Mouse (Mus musculus) embryonic facial prominence, embryonic 15.5 days (tissue): ENCODE data around the gene Syngr4. TPM values are rescaled to one million over a fixed set of nuclear protein-coding genes. Genes with fewer than 3 reads are reported as not detected.

Experiments
- polyA plus RNA-seq: library from polyadenylated mRNA; unstranded; fragments of >200 nt; fragmentation: Nextera tagmentation; extraction: Ambion mirVana; gene quantifications from 2 replicates; pipeline ENCODE4 v1.2.1, GENCODE M21; 2015

Syngr4 gene
- polyA plus RNA-seq, 1 experiment from 2014 or later = 0.40 TPM

Other genes with a start within 250 kb of the Syngr4 start
- 6.3 and 6.5 TPM in 2 replicates for gene Fut2, start 230.3 kb downstream of the Syngr4 start, polyA plus RNA-seq
- 10.8 and 11.7 TPM in 2 replicates for gene Ntn5, start 212.7 kb downstream of the Syngr4 start, polyA plus RNA-seq
- 9.6 and 11.1 TPM in 2 replicates for gene Sec1, start 202.3 kb downstream of the Syngr4 start, polyA plus RNA-seq
- gene Car11, start 196.9 kb downstream of the Syngr4 start, polyA plus RNA-seq = 17.2 and 17.7 TPM in 2 replicates
- gene Dbp, start 191.6 kb downstream of the Syngr4 start, polyA plus RNA-seq = 6.8 and 7.0 TPM in 2 replicates
- gene Rpl18, start 181.3 kb downstream of the Syngr4 start, polyA plus RNA-seq = 1,062 and 1,100 TPM in 2 replicates
- 38.4 and 43.4 TPM in 2 replicates for gene Sphk2, start 178.7 kb downstream of the Syngr4 start, polyA plus RNA-seq
- gene Fam83e, start 175.5 kb downstream of the Syngr4 start, polyA plus RNA-seq = 2.1 and 3.2 TPM in 2 replicates
- gene Spaca4, start 170.9 kb downstream of the Syngr4 start, polyA plus RNA-seq = 0.24 and 0.25 TPM in 2 replicates
- gene Lmtk3, start 113.0 kb downstream of the Syngr4 start, polyA plus RNA-seq = 1.9 TPM in 2 replicates
- gene Sult2b1, start 112.0 kb downstream of the Syngr4 start, polyA plus RNA-seq = 49.6 and 55.7 TPM in 2 replicates
- gene Cyth2, start 82.1 kb downstream of the Syngr4 start, polyA plus RNA-seq = 124 and 129 TPM in 2 replicates
- 1.4 and 1.7 TPM in 2 replicates for gene Kcnj14, start 71.9 kb downstream of the Syngr4 start, polyA plus RNA-seq
- gene Grwd1, start 65.8 kb downstream of the Syngr4 start, polyA plus RNA-seq = 57.3 and 58.0 TPM in 2 replicates
- gene Kdelr1, start 23.9 kb downstream of the Syngr4 start, polyA plus RNA-seq = 83.7 and 98.4 TPM in 2 replicates
- gene Grin2d, start 18.3 kb downstream of the Syngr4 start, polyA plus RNA-seq = 0.67 and 0.79 TPM in 2 replicates
- 4.9 and 5.0 TPM in 2 replicates for gene Tmem143, start 227 bp upstream of the Syngr4 start, polyA plus RNA-seq
- gene Emp3, start 24.7 kb upstream of the Syngr4 start, polyA plus RNA-seq = 307 and 335 TPM in 2 replicates
- 5.7 and 9.8 TPM in 2 replicates for gene Ccdc114, start 27.4 kb upstream of the Syngr4 start, polyA plus RNA-seq
- gene Abcc6, start 133.6 kb upstream of the Syngr4 start, polyA plus RNA-seq = 0.23 and 0.33 TPM in 2 replicates
- 36.5 and 36.7 TPM in 2 replicates for gene Nomo1, start 137.0 kb upstream of the Syngr4 start, polyA plus RNA-seq
- 0.17 and 0.56 TPM in 2 replicates for gene Kcnj11, start 204.1 kb upstream of the Syngr4 start, polyA plus RNA-seq